Mouse (Mus musculus) lung, embryonic 16.5 days (tissue): Measurements from ENCODE around the gene H2-Q2. TPM values are rescaled to one million over a fixed set of nuclear protein-coding genes. Genes with fewer than 3 reads are reported as not detected.
"Not testable (repeated sequence)": the region's sequence is repeated elsewhere in the genome, so short reads cannot be mapped to it uniquely, and the experiment has no call there.

Experiments
- ATAC-seq: fragments of 200-750 bp; cut with Nextera tagmentation; 2 replicates; pipeline ENCODE4 v1.8.0; 2017; ENCODE audit warnings: low read depth, mild to moderate bottlenecking, moderate library complexity
- H3K27ac ChIP-seq: fragments of 300-500 bp; sonication (generic); 2 replicates; pipeline ENCODE4 v1.5.1; 2014; ENCODE audit warnings: mild to moderate bottlenecking, control low read depth, low read length
- H3K27me3 ChIP-seq: fragments of 300-500 bp; sonication (generic); 2 replicates; pipeline ENCODE4 v1.6.1; 2014; ENCODE audit warnings: low read depth, low read length, mixed read lengths; ENCODE audit not compliant: control insufficient read depth, insufficient read depth
- H3K36me3 ChIP-seq: fragments of 300-500 bp; sonication (generic); 2 replicates; pipeline ENCODE4 v1.6.1; 2014; ENCODE audit warnings: low read length; ENCODE audit not compliant: control insufficient read depth, insufficient read depth
- H3K4me1 ChIP-seq: fragments of 300-500 bp; sonication (generic); replicated peaks from 2 replicates; pipeline ENCODE4 v1.6.1; 2014; ENCODE audit warnings: low read length, mixed read lengths; ENCODE audit not compliant: control insufficient read depth, insufficient read depth
- H3K4me2 ChIP-seq: fragments of 300-500 bp; sonication (generic); 2 replicates; pipeline ENCODE4 v1.6.1; 2014; ENCODE audit warnings: low read depth, low read length, control low read depth
- H3K4me3 ChIP-seq: fragments of 300-500 bp; sonication (generic); 2 replicates; pipeline ENCODE4 v1.5.1; 2014; ENCODE audit warnings: mild to moderate bottlenecking, low read length, control low read depth
- H3K9ac ChIP-seq: fragments of 300-500 bp; sonication (generic); 2 replicates; pipeline ENCODE4 v1.6.1; 2014; ENCODE audit warnings: low read length, control low read depth
- H3K9me3 ChIP-seq: fragments of 300-500 bp; sonication (generic); 2 replicates; pipeline ENCODE4 v1.6.1; 2016; ENCODE audit warnings: low read length; ENCODE audit not compliant: control insufficient read depth
- WGBS: fragments of 180-500 bp; shearing (Covaris S2); extraction: QIAGEN DNeasy Blood & Tissue Kit; methylation state at CpG from one replicate; pipeline ENCODE4 v1.1.7; 2014; 5-methylcytosine and 5-hydroxymethylcytosine counted together
- polyA plus RNA-seq: library from polyadenylated mRNA; unstranded; fragments of >200 nt; fragmentation: Nextera tagmentation; extraction: Ambion mirVana; gene quantifications from 2 replicates; pipeline ENCODE4 v1.2.1, GENCODE M21; 2015

The H2-Q2 gene
- polyA plus RNA-seq, 1 experiment from 2014 or later = 6.5 TPM

DNA sequence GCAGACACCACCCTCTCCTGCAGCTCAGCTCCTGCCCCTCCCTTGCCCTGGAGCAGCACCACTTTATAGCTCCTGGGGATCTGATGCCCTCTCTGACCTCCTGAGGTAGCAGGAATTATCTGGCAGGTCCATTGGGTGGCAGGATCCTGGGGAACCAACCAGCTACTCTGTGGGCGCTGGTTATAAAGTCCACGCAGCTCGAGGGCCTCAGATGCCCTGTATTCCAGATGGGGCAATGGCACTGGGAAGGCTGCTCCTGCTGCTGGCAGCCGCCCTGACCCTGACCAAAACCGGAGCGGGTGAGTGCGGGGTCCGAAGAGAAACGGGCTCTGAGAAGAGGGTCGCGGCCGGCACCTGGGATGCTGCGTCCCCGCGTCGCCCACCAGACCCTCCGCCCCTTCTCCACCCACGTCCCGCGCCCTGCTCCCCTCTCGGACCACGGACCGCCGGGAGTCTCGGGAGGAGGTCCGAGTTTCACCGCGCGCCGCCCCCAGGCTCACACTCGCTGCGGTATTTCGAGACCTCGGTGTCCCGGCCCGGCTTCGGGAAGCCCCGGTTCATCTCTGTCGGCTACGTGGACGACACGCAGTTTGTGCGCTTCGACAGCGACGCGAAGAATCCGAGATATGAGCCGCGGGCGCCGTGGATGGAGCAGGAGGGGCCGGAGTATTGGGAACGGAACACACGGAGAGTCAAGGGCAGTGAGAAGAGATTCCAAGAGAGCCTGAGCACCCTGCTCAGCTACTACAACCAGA, 21.5 kb upstream of the H2-Q2 start, which contains the start of gene H2-Q1:
Gene H2-Q1, plus strand, starts transcription at position 79 of the 755 bp plus-strand sequence.
- WGBS = 1% methylated on average over 55 of the region's 55 CpGs
- Histone ChIP-seq H3K9me3 (no peaks in the 10 kb centered on the region), H3K4me3 (peak within 1 kb of the TSS; percentile 49), H3K9ac (peak within 1 kb of the TSS; percentile 39; the same call in 1 of the 2 replicates), H3K4me1 (no peaks in the 10 kb centered on the region), H3K27me3 (peaks cover 16% of the 10 kb centered on the region), H3K27ac (no peak within 1 kb of the TSS), H3K36me3 (no peaks in the 10 kb centered on the region), H3K4me2 (peak within 1 kb of the TSS; percentile 73)
- no peak for ATAC-seq

DNA sequence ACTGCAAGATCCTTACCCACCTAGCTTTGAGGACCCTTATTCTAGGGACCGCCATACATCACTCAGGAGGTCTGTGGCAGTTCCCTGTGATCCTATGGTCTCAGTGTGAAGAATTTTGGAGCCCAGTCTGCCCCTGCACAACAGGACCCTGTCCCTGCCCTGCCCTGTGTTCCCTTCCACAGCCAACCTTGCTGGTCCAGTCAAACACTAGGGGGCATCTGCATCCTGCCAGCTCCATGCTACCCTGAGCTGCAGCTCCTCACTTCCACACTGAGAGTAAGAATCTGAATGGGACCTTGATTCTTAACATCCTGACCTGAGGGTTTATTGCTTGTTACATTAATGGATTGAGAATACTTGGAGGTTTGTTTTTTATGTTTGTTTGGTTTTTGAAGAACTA, 16.9 kb upstream of the H2-Q2 start:
- H3K9me3 ChIP-seq, H3K27ac ChIP-seq, H3K9ac ChIP-seq, H3K4me1 ChIP-seq, H3K4me3 ChIP-seq, ATAC-seq, H3K36me3 ChIP-seq, H3K4me2 ChIP-seq: not testable (repeated sequence)
- 59% methylated on average over 1 of the region's 1 CpGs for WGBS
- peaks cover 13% of the 10 kb centered on the region for H3K27me3 ChIP-seq

DNA sequence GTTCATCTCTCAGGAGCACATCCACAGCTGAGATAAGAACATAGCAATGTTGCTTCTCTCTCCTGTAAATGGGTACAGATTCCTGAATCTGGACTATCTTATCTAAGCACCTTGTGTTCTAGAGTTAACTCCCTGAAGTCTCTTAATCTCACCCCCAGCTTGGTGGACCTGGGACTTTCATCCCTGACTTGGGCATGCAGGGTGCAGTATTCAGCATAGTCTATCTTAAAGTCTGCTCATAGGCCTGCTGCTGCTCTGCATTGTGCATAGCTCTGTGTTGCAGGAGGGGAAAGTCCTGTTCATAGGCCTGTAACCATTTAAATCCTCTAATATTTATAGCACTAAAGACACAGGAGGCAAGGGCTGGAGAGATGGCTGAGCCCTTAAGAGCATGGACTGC, 16.0 kb upstream of the H2-Q2 start:
- not testable (repeated sequence) for H3K9me3 ChIP-seq, H3K4me3 ChIP-seq, H3K4me1 ChIP-seq, ATAC-seq, H3K36me3 ChIP-seq, H3K9ac ChIP-seq, H3K27me3 ChIP-seq, H3K4me2 ChIP-seq, H3K27ac ChIP-seq

DNA sequence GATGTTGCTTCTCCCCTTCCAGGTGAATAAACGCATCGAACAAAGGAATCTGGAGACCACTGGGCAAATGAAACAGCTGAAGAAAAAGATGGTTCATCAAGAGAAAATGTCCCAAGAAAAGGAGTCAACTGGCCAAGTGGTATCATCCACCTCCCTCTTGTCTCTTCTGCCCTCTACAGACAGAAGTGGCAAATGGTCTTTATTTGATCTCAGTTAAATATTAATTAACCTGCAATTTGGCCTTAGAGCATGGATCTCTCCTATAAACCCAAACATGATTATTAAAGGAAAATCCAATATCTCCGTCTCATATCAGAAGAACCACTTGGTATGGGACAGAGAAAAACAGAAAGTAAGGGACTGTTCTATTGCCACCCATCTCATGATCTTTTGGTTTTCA, 12.3 kb upstream of the H2-Q2 start:
- H3K27me3 ChIP-seq, H3K4me3 ChIP-seq, H3K9me3 ChIP-seq, H3K4me1 ChIP-seq, H3K27ac ChIP-seq, ATAC-seq, H3K4me2 ChIP-seq, H3K36me3 ChIP-seq, H3K9ac ChIP-seq: not testable (repeated sequence)
- WGBS = 53% methylated on average over 3 of the region's 3 CpGs

DNA sequence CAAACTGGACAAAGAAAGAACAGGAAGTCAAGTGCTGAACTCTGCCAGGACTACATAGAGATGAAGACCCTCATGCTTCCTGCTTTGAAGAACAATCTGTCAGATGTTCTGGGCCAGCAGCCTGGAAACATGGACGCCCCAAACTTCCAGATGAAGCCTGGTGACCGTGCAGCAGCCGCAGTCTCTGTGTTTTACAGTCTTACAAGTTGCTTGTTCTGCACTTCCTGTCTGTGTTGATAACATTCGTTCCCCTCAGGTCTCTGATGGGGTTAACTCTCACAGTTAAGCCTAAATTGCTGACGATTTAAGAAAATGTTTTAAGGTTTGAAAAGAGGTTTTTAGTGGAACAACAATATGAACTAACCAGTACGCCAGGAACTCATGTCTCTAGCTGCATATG, 10.5 kb upstream of the H2-Q2 start:
- ATAC-seq, H3K36me3 ChIP-seq: not testable (repeated sequence)
- 50% methylated on average over 6 of the region's 6 CpGs for WGBS

DNA sequence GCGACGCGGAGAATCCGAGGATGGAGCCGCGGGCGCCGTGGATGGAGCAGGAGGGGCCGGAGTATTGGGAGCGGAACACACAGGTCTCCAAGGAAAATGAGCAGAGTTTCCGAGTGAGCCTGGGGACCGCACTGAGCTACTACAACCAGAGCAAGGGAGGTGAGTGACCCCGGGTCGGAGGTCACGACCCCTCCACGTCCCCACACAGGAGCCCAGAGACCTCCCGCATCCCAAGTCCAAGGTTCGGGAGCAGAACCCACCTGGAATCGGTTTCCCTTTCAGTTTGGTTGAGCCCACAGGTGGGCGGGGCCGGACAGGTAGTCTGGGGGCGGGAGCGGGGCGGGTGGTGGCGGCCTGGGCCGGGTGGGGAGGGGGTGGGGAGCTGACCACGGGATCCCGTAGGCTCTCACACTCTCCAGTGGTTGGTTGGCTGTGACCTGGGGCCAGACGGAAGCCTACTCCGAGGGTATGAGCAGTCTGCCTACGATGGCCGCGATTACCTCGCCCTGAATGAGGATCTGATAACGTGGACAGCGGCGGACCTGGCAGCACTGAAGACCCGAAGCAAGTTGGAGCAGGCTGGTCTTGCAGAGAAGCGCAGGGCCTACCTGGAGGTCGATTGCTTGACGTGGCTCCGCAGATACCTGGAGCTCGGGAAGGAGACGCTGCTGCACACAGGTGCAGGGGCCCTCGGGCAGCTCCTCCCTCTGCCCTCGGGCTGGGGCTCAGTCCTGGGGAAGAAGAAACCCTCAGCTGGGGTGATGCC, 852 bp downstream of the H2-Q2 start:
- Histone ChIP-seq H3K4me2 (peak overlapping the region; percentile 67), H3K36me3 (no peaks in the 10 kb centered on the region), H3K4me1 (no peaks in the 10 kb centered on the region), H3K9ac (peak overlapping the region; percentile 58), H3K9me3 (no peaks in the 10 kb centered on the region), H3K27ac (no peak overlapping the region), H3K27me3 (peaks cover 24% of the 10 kb centered on the region), H3K4me3 (peak overlapping the region; percentile 56)
- ATAC-seq = peak; percentile 88
- 3% methylated on average over 40 of the region's 46 CpGs for WGBS

More for the DNA sequence above, 10.5 kb upstream of the H2-Q2 start:
- not testable (repeated sequence) for H3K9ac ChIP-seq, H3K4me2 ChIP-seq, H3K27me3 ChIP-seq, H3K4me3 ChIP-seq, H3K27ac ChIP-seq, H3K9me3 ChIP-seq, H3K4me1 ChIP-seq

DNA sequence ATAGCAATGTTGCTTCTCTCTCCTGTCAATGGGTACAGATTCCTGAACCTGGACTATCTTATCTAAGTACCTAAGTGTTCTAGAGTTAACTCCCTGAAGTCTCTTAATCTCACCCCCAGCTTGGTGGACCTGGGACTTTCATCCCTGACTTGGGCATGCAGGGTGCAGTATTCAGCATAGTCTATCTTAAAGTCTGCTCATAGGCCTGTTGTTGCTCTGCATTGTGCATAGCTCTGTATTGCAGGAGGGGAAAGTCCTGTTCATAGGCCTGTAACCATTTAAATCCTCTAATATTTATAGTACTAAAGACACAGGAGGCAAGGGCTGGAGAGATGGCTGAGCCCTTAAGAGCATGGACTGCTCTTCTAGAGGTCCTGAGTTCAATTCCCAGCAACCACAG, 5.6 kb downstream of the H2-Q2 start:
- ATAC-seq, H3K36me3 ChIP-seq, H3K9ac ChIP-seq, H3K4me3 ChIP-seq, H3K27ac ChIP-seq, H3K4me2 ChIP-seq, H3K9me3 ChIP-seq, H3K4me1 ChIP-seq: not testable (repeated sequence)
- H3K27me3 ChIP-seq = peaks cover 12% of the 10 kb centered on the region

DNA sequence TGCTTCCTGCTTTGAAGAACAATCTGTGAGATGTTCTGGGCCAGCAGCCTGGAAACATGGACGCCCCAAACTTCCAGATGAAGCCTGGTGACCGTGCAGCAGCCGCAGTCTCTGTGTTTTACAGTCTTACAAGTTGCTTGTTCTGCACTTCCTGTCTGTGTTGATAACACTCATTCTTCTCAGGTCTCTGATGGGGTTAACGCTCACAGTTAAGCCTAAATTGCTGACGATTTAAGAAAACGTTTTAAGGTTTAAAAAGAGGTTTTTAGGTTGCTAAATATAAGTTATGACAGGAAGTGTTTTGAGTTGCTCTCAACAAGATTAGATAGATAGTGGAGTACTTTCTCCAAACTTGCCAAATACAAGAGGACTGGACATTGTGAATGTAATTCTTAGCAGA, 11.2 kb downstream of the H2-Q2 start:
- WGBS = 11% methylated on average over 6 of the region's 6 CpGs
- H3K36me3 ChIP-seq, H3K4me1 ChIP-seq, H3K27me3 ChIP-seq, H3K9me3 ChIP-seq, H3K4me2 ChIP-seq, ATAC-seq, H3K9ac ChIP-seq, H3K27ac ChIP-seq, H3K4me3 ChIP-seq: not testable (repeated sequence)

DNA sequence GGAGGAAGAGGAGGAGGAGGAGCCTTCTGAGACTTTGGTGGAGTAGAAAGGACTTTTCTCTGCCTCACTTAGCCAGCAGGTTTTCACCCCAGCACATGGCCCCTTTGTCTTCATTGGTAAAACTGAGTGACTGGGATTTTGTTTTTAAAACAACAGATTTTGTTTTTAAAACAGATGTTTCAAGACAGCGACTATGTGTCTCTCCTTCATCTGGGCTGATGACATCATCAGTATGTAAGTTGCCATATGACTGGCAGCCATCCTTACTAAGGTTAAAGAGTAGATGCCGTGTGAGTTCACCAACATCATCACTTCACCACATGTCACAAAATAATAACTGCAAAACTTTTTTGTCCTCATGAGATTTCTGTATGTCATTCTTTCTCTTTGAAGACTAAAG, 12.0 kb downstream of the H2-Q2 start:
- no peak overlapping the region for H3K27ac ChIP-seq
- H3K4me1 ChIP-seq = no peaks in the 10 kb centered on the region
- no peaks in the 10 kb centered on the region for H3K36me3 ChIP-seq
- H3K4me2 ChIP-seq = no peak overlapping the region
- no peak overlapping the region for H3K4me3 ChIP-seq
- no peaks in the 10 kb centered on the region for H3K27me3 ChIP-seq
- H3K9ac ChIP-seq = no peak overlapping the region
- H3K9me3 ChIP-seq = no peaks in the 10 kb centered on the region
- 69% methylated on average over 2 of the region's 2 CpGs for WGBS
- no peak for ATAC-seq
